Comparison of ENCODE assay signal across 8 mouse cellular contexts in genomic region chr10:60191796-60192195, GRCm38 (mm10). TPM values are rescaled to one million over a fixed set of nuclear protein-coding genes. Genes with fewer than 3 reads are reported as not detected.
DNase-seq lines count a peak whose midpoint lies in the region; ATAC-seq and TF ChIP-seq lines count a peak whose summit lies in the region.

No protein-coding gene starts in this region.

- H3K36me3 ChIP-seq in CH12.LX (replicated peaks in 1 of 2; ENCODE audit: control insufficient read depth in 1 of 2, insufficient read depth in 1 of 2, low read length in 1 of 2), result peaks cover 4 to 49% of the 10 kb centered on the region in 2 experiments
- H3K36me3 ChIP-seq in forebrain, embryonic 15.5 days, result no peaks in the 10 kb centered on the region
- H3K36me3 ChIP-seq in lung, embryonic 14.5 days (ENCODE audit: insufficient read depth), result no peaks in the 10 kb centered on the region

- H3K79me2 ChIP-seq in CH12.LX (replicated peaks; ENCODE audit: control insufficient read depth, extremely low read depth, insufficient read depth, poor library complexity, severe bottlenecking), result no peaks in the 10 kb centered on the region

- H3K9me3 ChIP-seq in CH12.LX (replicated peaks; ENCODE audit: low read length), result peaks cover 2% of the 10 kb centered on the region
- H3K9me3 ChIP-seq in forebrain, embryonic 15.5 days, result no peaks in the 10 kb centered on the region
- no peaks in the 10 kb centered on the region for H3K9me3 ChIP-seq in lung, embryonic 14.5 days (ENCODE audit: low read depth, low read length)

- TF ChIP-seq EP300 in CH12.LX (IDR thresholded peaks at IDR 0.05; ENCODE audit: low read length), result no peak

- dilution Hi-C loops in CH12.LX (cut with MboI; ENCODE audit: extremely low pct_ligation_motif_present, extremely low pct_unique_long_range_greater_than_20kb, low sequenced_read_pairs), result no loop called here

- in situ Hi-C loops in CH12.LX (cut with MboI; ENCODE audit: low pct_ligation_motif_present, low pct_unique_long_range_greater_than_20kb, low sequenced_read_pairs), result no loop called here

- H3K9ac ChIP-seq in CH12.LX (ENCODE audit: insufficient read depth, low read depth), result 0 out of 2 replicates have a peak overlapping the region, but pooled peaks have one; percentile 4
- H3K9ac ChIP-seq in forebrain, embryonic 15.5 days (replicated peaks), result peak overlapping the region; percentile 35; the same call in 1 of the 2 replicates
- H3K9ac ChIP-seq in lung, embryonic 14.5 days, result no peak overlapping the region

- H3K4me1 ChIP-seq in CH12.LX (ENCODE audit: control insufficient read depth in 1 of 2, insufficient read depth in 2 of 2), result peaks cover 23 to 78% of the 10 kb centered on the region in 2 experiments
- H3K4me1 ChIP-seq in forebrain, embryonic 15.5 days, result peaks cover 50% of the 10 kb centered on the region
- peaks cover 36% of the 10 kb centered on the region for H3K4me1 ChIP-seq in lung, embryonic 14.5 days (ENCODE audit: insufficient read depth)

- peak overlapping the region; percentile 17 for H3K4me2 ChIP-seq in CH12.LX (ENCODE audit: insufficient read depth, low read depth, poor library complexity, severe bottlenecking)
- H3K4me2 ChIP-seq in forebrain, embryonic 15.5 days (replicated peaks), result peak overlapping the region; percentile 72
- peak overlapping the region; percentile 65 for H3K4me2 ChIP-seq in lung, embryonic 14.5 days

- peak overlapping the region in 1 of 3 experiments; percentile 18 for H3K4me3 ChIP-seq in CH12.LX (replicated peaks in 1 of 3; ENCODE audit: low read depth in 2 of 3, low read length in 2 of 3, poor library complexity in 1 of 3)
- H3K4me3 ChIP-seq in forebrain, embryonic 15.5 days, result peak overlapping the region; percentile 38
- H3K4me3 ChIP-seq in lung, embryonic 14.5 days (ENCODE audit: low read depth, low read length), result peak overlapping the region; percentile 24

- ATAC-seq in cerebellum, adult (ENCODE audit: insufficient number of reproducible peaks, low FRiP score, low TSS enrichment), result peak; percentile 69
- ATAC-seq in forebrain, embryonic 15.5 days (replicated peaks), result peak; percentile 55
- peak; percentile 60 to 81; a peak in 3 of 4 replicates for ATAC-seq in hematopoietic stem cell, adult 5-6 weeks (replicated peaks in 1 of 2; ENCODE audit: insufficient read depth in 1 of 2, low FRiP score in 2 of 2, low TSS enrichment in 1 of 2, low read depth in 1 of 2, poor library complexity in 2 of 2, severe bottlenecking in 2 of 2)
- ATAC-seq in lung, embryonic 14.5 days (ENCODE audit: insufficient read depth), result peak; percentile 19; the same call in 1 of the 2 replicates
- peak; percentile 45 for ATAC-seq in neutrophil, adult 5-6 weeks (ENCODE audit: extremely low read depth, insufficient number of reproducible peaks, low FRiP score, poor library complexity, severe bottlenecking)

- H3K27ac ChIP-seq in CH12.LX (ENCODE audit: insufficient read depth, low read depth), result peak overlapping the region; percentile 56
- H3K27ac ChIP-seq in forebrain, embryonic 15.5 days (replicated peaks), result peak overlapping the region; percentile 38
- no peak overlapping the region for H3K27ac ChIP-seq in lung, embryonic 14.5 days (ENCODE audit: low read depth)

- 0 out of 2 replicates have a peak, but pooled peaks have one; percentile 37 for TF ChIP-seq POLR2A in CH12.LX (IDR thresholded peaks at IDR 0.05; ENCODE audit: low read depth, low read length)

- TF ChIP-seq RAD21 in CH12.LX (IDR thresholded peaks at IDR 0.05; ENCODE audit: low read depth, low read length), result peak; percentile 68

- peak; percentile 64 to 91 for TF ChIP-seq CTCF in CH12.LX (conservative IDR thresholded peaks at IDR 0.05 in 1 of 2, IDR thresholded peaks at IDR 0.05 in 1 of 2; ENCODE audit: low read depth in 2 of 2, low read length in 2 of 2)
- TF ChIP-seq CTCF in lung, embryonic 14.5 days (IDR thresholded peaks at IDR 0.05; ENCODE audit: low read depth), result peak; percentile 88

- no peaks in the 10 kb centered on the region for H3K27me3 ChIP-seq in CH12.LX (replicated peaks)
- H3K27me3 ChIP-seq in forebrain, embryonic 15.5 days, result no peaks in the 10 kb centered on the region
- no peaks in the 10 kb centered on the region for H3K27me3 ChIP-seq in lung, embryonic 14.5 days (ENCODE audit: insufficient read depth, low read length)

- peak; percentile 88 for DNase-seq in CH12.LX (ENCODE audit: extremely low read depth)
- peak; percentile 68 to 82 for DNase-seq in layer of hippocampus, adult 8-10 months (ENCODE audit: low spot score in 2 of 2)
- DNase-seq in lung, embryonic 14.5 days, result peak; percentile 94
- DNase-seq in thymus, adult 18-20 months, result peak; percentile 38 to 40

- WGBS in forebrain, embryonic 15.5 days, result under 1% methylated on average over 17 of the region's 17 CpGs
- under 1% methylated on average over 17 of the region's 17 CpGs for WGBS in lung, embryonic 14.5 days

TF ChIP-seq in CH12.LX, 34 proteins besides CTCF, POLR2A, EP300 and RAD21:
- TF ChIP-seq POLR2AphosphoS2 (IDR thresholded peaks at IDR 0.05; ENCODE audit: low read depth, low read length), result no peak
- TF ChIP-seq MXI1 (IDR thresholded peaks at IDR 0.05; ENCODE audit: low read depth, low read length), result peak; percentile 68; the same call in 1 of the 2 replicates
- TF ChIP-seq JUN (IDR thresholded peaks at IDR 0.05; ENCODE audit: insufficient read depth, low read depth, low read length), result no peak
- no peak; the same call in 1 of the 2 replicates for TF ChIP-seq BHLHE40 (IDR thresholded peaks at IDR 0.05; ENCODE audit: low read depth, low read length)
- no peak for TF ChIP-seq CHD1 (IDR thresholded peaks at IDR 0.05; ENCODE audit: low read depth, low read length)
- no peak for TF ChIP-seq MAZ (IDR thresholded peaks at IDR 0.05; ENCODE audit: low read depth, low read length)
- TF ChIP-seq MYC (IDR thresholded peaks at IDR 0.05; ENCODE audit: low read depth, low read length), result 0 out of 2 replicates have a peak, but pooled peaks have one; percentile 26
- TF ChIP-seq NRF1 (IDR thresholded peaks at IDR 0.05; ENCODE audit: low read depth, low read length), result no peak
- TF ChIP-seq HCFC1 (IDR thresholded peaks at IDR 0.05; ENCODE audit: low read depth, low read length), result no peak
- TF ChIP-seq TCF12 (IDR thresholded peaks at IDR 0.05; ENCODE audit: low read depth, low read length), result peak; percentile 67; the same call in 1 of the 2 replicates
- no peak for TF ChIP-seq ZC3H11A (IDR thresholded peaks at IDR 0.05; ENCODE audit: low read depth, low read length)
- peak; percentile 31 for TF ChIP-seq ETS1 (conservative IDR thresholded peaks at IDR 0.05; ENCODE audit: low read depth, low read length)
- peak; percentile 16; the same call in 1 of the 2 replicates for TF ChIP-seq ZNF384 (IDR thresholded peaks at IDR 0.05; ENCODE audit: low read depth, low read length)
- TF ChIP-seq ZMIZ1 (IDR thresholded peaks at IDR 0.05; ENCODE audit: low read depth, low read length), result no peak
- no peak for TF ChIP-seq TBP (conservative IDR thresholded peaks at IDR 0.05; ENCODE audit: low read depth, low read length)
- TF ChIP-seq ZKSCAN1 (IDR thresholded peaks at IDR 0.05; ENCODE audit: borderline replicate concordance, low read depth, low read length), result no peak
- TF ChIP-seq USF2 (conservative IDR thresholded peaks at IDR 0.05; ENCODE audit: low read depth, low read length), result no peak
- TF ChIP-seq MAX (IDR thresholded peaks at IDR 0.05; ENCODE audit: low read length), result peak; percentile 66; the same call in 1 of the 2 replicates
- peak; percentile 50; the same call in 1 of the 2 replicates for TF ChIP-seq NELFE (IDR thresholded peaks at IDR 0.05; ENCODE audit: low read depth, low read length)
- 0 out of 2 replicates have a peak, but pooled peaks have one; percentile 12 for TF ChIP-seq ELF1 (IDR thresholded peaks at IDR 0.05; ENCODE audit: low read depth, low read length)
- no peak for TF ChIP-seq PAX5 (IDR thresholded peaks at IDR 0.05; ENCODE audit: low read length)
- no peak for TF ChIP-seq USF1 (IDR thresholded peaks at IDR 0.05; ENCODE audit: low read depth, low read length)
- no peak for TF ChIP-seq JUND (conservative IDR thresholded peaks at IDR 0.05; ENCODE audit: low read depth, low read length)
- TF ChIP-seq IRF4 (IDR thresholded peaks at IDR 0.05; ENCODE audit: low read depth, low read length), result peak; percentile 58
- no peak for TF ChIP-seq E2F4 (IDR thresholded peaks at IDR 0.05; ENCODE audit: insufficient replicate concordance, low read depth, low read length)
- peak; percentile 57; the same call in 1 of the 2 replicates for TF ChIP-seq SIN3A (IDR thresholded peaks at IDR 0.05; ENCODE audit: low read length)
- TF ChIP-seq MEF2A (IDR thresholded peaks at IDR 0.05; ENCODE audit: borderline replicate concordance, low read depth, low read length), result peak; percentile 67; the same call in 1 of the 2 replicates
- TF ChIP-seq SMC3 (IDR thresholded peaks at IDR 0.05; ENCODE audit: low read depth, low read length), result peak; percentile 94
- TF ChIP-seq UBTF (IDR thresholded peaks at IDR 0.05; ENCODE audit: low read depth, low read length), result 0 out of 2 replicates have a peak, but pooled peaks have one; percentile 19
- TF ChIP-seq RCOR1 (conservative IDR thresholded peaks at IDR 0.05; ENCODE audit: low read depth, low read length), result no peak
- no peak for TF ChIP-seq MAFK (IDR thresholded peaks at IDR 0.05; ENCODE audit: insufficient replicate concordance, low read length)
- TF ChIP-seq KAT2A (IDR thresholded peaks at IDR 0.05; ENCODE audit: insufficient replicate concordance, low read length), result no peak
- TF ChIP-seq GABPA (IDR thresholded peaks at IDR 0.05; ENCODE audit: insufficient replicate concordance, low read depth, low read length), result no peak
- no peak for TF ChIP-seq CHD2 (IDR thresholded peaks at IDR 0.05; ENCODE audit: low read length)

RNA-seq across cellular contexts. Expression of gene Chst3, which starts 27.3 kb away (rescaled TPM):
- 4.4 and 5.2 TPM in 2 replicates for total RNA-seq in CH12.LX (2012; rRNA removed)
- 7.4 and 7.5 TPM in 2 replicates for total RNA-seq in CH12.LX (2014; rRNA removed)
- polyA plus RNA-seq in CH12.LX (2012; ENCODE audit: insufficient read length, low read depth), result 11.0 and 12.2 TPM in 2 replicates
- 1.2 and 1.5 TPM in 2 replicates for polyA plus RNA-seq in forebrain, embryonic 15.5 days (2015; fragmentation: Nextera tagmentation; extraction: Ambion mirVana)
- total RNA-seq in hematopoietic stem cell, adult 5-6 weeks (2017), result 0.10 and 0.31 TPM in 2 replicates
- 1 to 10 TPM; 1.3 to 2.5 (median 1.8) TPM for total RNA-seq in layer of hippocampus, adult 8-10 months (2022)
- 2.1 TPM in 2 replicates for polyA plus RNA-seq in lung, embryonic 14.5 days (2014; fragmentation: Nextera tagmentation; extraction: Ambion mirVana)
- 135 TPM in 2 replicates for total RNA-seq in neutrophil, adult 5-6 weeks (2017)

Comparison
In these comparisons a context has a peak if more than half of its experiments do, and no peak if none do; other contexts are left out.
1. DNase-seq: peak in every context shown above with its lines; median percentile 94 in lung, embryonic 14.5 days; 88 in CH12.LX; 75 in layer of hippocampus, adult 8-10 months; 39 in thymus, adult 18-20 months.
2. H3K4me2 ChIP-seq: peak in every context shown above with its lines; median percentile 72 in forebrain, embryonic 15.5 days; 65 in lung, embryonic 14.5 days; 17 in CH12.LX.
3. ATAC-seq: peak in every context shown above with its lines; median percentile 70 in hematopoietic stem cell, adult 5-6 weeks; 69 in cerebellum, adult; 55 in forebrain, embryonic 15.5 days; 45 in neutrophil, adult 5-6 weeks; 19 in lung, embryonic 14.5 days.
4. RNA of gene Chst3, which starts 27.3 kb away (total RNA-seq): 135 TPM in neutrophil, adult 5-6 weeks; 4.4 to 7.5 TPM in CH12.LX, 1.3 to 2.5 TPM in layer of hippocampus, adult 8-10 months and 0.10 to 0.31 TPM in hematopoietic stem cell, adult 5-6 weeks; every median in the first group is over 10 times any median in the second.